Mouse (Mus musculus) small intestine, adult 2 months (tissue): Measurements from ENCODE around the gene Gm43951.

Experiments
- CTCF ChIP-seq: fragments of 200-500 bp; IDR thresholded peaks from 2 replicates; pipeline ENCODE4 v1.5.1; 2012; ENCODE audit warnings: low read depth, mild to moderate bottlenecking, control low read depth, inconsistent platforms, low read length, moderate library complexity, mixed read lengths; ENCODE audit not compliant: insufficient replicate concordance, insufficient read length; ENCODE audit errors: extremely low read depth
- POLR2A ChIP-seq: fragments of 200-500 bp; IDR thresholded peaks from 2 replicates; pipeline ENCODE4 v1.6.1; 2012; ENCODE audit warnings: low read depth, mild to moderate bottlenecking, control low read depth, inconsistent platforms, low read length, moderate library complexity

GRCm38 (mm10) chr11:72176553-72176952, 30.1 kb downstream of the Gm43951 start:
- TF ChIP-seq CTCF (no peak), POLR2A (no peak)
